In the genomic region with DNA sequence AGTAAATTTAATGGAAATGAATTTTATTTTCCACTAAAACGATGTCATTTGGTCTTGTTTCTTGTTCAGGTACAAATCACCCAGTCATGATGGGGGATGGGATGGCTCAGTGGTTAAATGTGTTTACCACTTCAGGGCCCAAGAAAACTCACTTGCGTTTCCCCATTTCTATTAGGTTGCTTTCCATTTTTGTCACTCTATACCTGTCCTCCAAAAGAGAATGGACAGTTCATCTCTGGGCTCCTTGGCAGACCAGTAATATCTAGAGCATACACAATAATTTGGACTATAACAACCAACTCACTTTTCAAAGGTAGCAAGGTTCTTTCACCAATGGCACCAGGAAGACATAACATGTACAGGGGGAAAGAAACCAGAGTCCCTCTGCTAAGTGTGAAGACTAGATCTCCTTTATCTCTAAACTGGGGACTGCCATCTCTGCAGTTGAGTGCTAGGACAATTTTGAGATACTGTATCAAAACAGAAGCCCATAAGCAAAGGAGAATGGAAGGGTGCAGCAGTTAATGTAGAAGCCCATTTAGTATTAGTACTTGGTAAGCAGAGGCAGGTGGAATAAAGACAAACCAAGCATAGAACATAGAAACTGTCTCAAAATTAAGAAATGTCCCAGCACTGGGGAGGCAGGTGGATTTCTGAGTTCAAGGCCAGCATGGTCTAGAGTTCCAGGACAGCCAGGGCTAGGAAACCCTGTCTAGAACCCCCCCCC, we compare ENCODE assay signal across 1 mouse cellular context.
A peak's percentile ranks its signal among the peaks of the same experiment; 100 is the strongest.
TF ChIP-seq lines count a peak whose summit lies in the region.

No protein-coding gene starts in this region.

TF ChIP-seq in CH12.LX, 34 proteins besides CTCF, POLR2A, EP300 and RAD21 (continued from another document):
- TF ChIP-seq TCF12 (IDR thresholded peaks at IDR 0.05; ENCODE audit: low read depth, low read length) (no peak), CHD1 (IDR thresholded peaks at IDR 0.05; ENCODE audit: low read depth, low read length) (peak; percentile 55; the same call in 1 of the 2 replicates), POLR2AphosphoS2 (IDR thresholded peaks at IDR 0.05; ENCODE audit: low read depth, low read length) (peak; percentile 98), ZC3H11A (IDR thresholded peaks at IDR 0.05; ENCODE audit: low read depth, low read length) (no peak), TBP (conservative IDR thresholded peaks at IDR 0.05; ENCODE audit: low read depth, low read length) (no peak), E2F4 (IDR thresholded peaks at IDR 0.05; ENCODE audit: insufficient replicate concordance, low read depth, low read length) (no peak), GABPA (IDR thresholded peaks at IDR 0.05; ENCODE audit: insufficient replicate concordance, low read depth, low read length) (no peak), JUN (IDR thresholded peaks at IDR 0.05; ENCODE audit: insufficient read depth, low read depth, low read length) (no peak)
